Mouse (Mus musculus): ENCODE results near the gene Snx6.

GRCm38 (mm10) chr12:54820684-54821161 is 25.2 kb upstream of the Snx6 start:
- TF ChIP-seq GATA1 (IDR thresholded peaks at IDR 0.05; ENCODE audit: borderline replicate concordance, low read length) (no peak), FLI1 (IDR thresholded peaks at IDR 0.05; ENCODE audit: low read length) (no peak)

Measured in megakaryocyte, embryonic 14.5 days (primary cell).